In genomic region chr5:138825090-138825489, GRCm38 (mm10) we compare ENCODE assay signal across 45 mouse cellular contexts. TPM values are rescaled to one million over a fixed set of nuclear protein-coding genes. Genes with fewer than 3 reads are reported as not detected.
"Had no signal": no experiment of that assay in that cellular context is flagged by ENCODE, and none has a peak within 500 bp of the region (broad histone marks: within the 10 kb centered on the region; RNA-seq: fewer than 3 reads in every experiment).

No protein-coding gene starts in this region.

- H3K9me3 ChIP-seq: limb, embryonic 10.5 days; limb, embryonic 12.5 days; limb, embryonic 13.5 days; limb, embryonic 15.5 days; liver, embryonic 13.5 days; liver, embryonic 15.5 days; lung, embryonic 15.5 days; megakaryocyte, embryonic 14.5 days; midbrain, embryonic 10.5 days; midbrain, embryonic 12.5 days; midbrain, embryonic 13.5 days; midbrain, embryonic 15.5 days; neural tube, embryonic 12.5 days had no signal

- H3K4me3 ChIP-seq: left cerebral cortex, adult 2 months; limb, embryonic 10.5 days; limb, embryonic 12.5 days; limb, embryonic 13.5 days; limb, embryonic 15.5 days; liver, embryonic 13.5 days; liver, embryonic 15.5 days; lung, embryonic 15.5 days; megakaryocyte, embryonic 14.5 days; midbrain, embryonic 10.5 days; midbrain, embryonic 12.5 days; midbrain, embryonic 13.5 days; midbrain, embryonic 15.5 days; myocyte; neural tube, embryonic 12.5 days had no signal

- H3K27ac ChIP-seq: left cerebral cortex, adult 2 months; limb, embryonic 10.5 days; limb, embryonic 12.5 days; limb, embryonic 13.5 days; limb, embryonic 15.5 days; liver, embryonic 13.5 days; liver, embryonic 14.5 days; liver, embryonic 15.5 days; lung, embryonic 15.5 days; macrophage; midbrain, embryonic 10.5 days; midbrain, embryonic 12.5 days; midbrain, embryonic 13.5 days; midbrain, embryonic 15.5 days; neural tube, embryonic 12.5 days had no signal

- H3K9ac ChIP-seq: limb, embryonic 12.5 days; limb, embryonic 13.5 days; limb, embryonic 15.5 days; liver, embryonic 13.5 days; liver, embryonic 14.5 days; liver, embryonic 15.5 days; lung, embryonic 14.5 days; lung, embryonic 15.5 days; midbrain, embryonic 12.5 days; midbrain, embryonic 13.5 days; midbrain, embryonic 15.5 days; neural tube, embryonic 12.5 days had no signal

- H3K4me2 ChIP-seq: limb, embryonic 12.5 days; limb, embryonic 13.5 days; limb, embryonic 15.5 days; liver, embryonic 13.5 days; liver, embryonic 15.5 days; lung, embryonic 14.5 days; lung, embryonic 15.5 days; midbrain, embryonic 11.5 days; midbrain, embryonic 12.5 days; midbrain, embryonic 13.5 days; midbrain, embryonic 15.5 days; neural tube, embryonic 12.5 days had no signal

- H3K36me3 ChIP-seq: limb, embryonic 10.5 days; limb, embryonic 12.5 days; limb, embryonic 13.5 days; limb, embryonic 15.5 days; liver, embryonic 13.5 days; liver, embryonic 15.5 days; lung, embryonic 15.5 days; midbrain, embryonic 10.5 days; midbrain, embryonic 12.5 days; midbrain, embryonic 13.5 days; midbrain, embryonic 15.5 days; neural tube, embryonic 12.5 days had no signal

- DNase-seq: left cerebral cortex, postnatal 4 days; liver; liver, embryonic 13.5 days; lung, adult 18-20 months; lung, adult 2 months; lung, embryonic 14.5 days; lung, postnatal 10 days; lung, postnatal 14 days; lung, postnatal 36 days; lung, postnatal 4 days; midbrain, embryonic 14.5 days had no signal

- ATAC-seq: lung, postnatal 0 days; midbrain, embryonic 13.5 days; midbrain, embryonic 15.5 days; midbrain, embryonic 16.5 days had no signal

RNA-seq across cellular contexts. Expression of gene Gm5294, which starts 5.2 kb away (rescaled TPM):
- total RNA-seq: left cerebral cortex, adult 18-20 months; left cerebral cortex, adult 2 months; left cerebral cortex, adult 8-10 months; left cerebral cortex, postnatal 10 days; left cerebral cortex, postnatal 14 days; left cerebral cortex, postnatal 25 days; left cerebral cortex, postnatal 36 days; left cerebral cortex, postnatal 4 days; megakaryocyte progenitor cell, adult 5-6 weeks; megakaryocyte-erythroid progenitor cell, adult 5-6 weeks; midbrain, postnatal 0 days; monocyte, adult 5-6 weeks had no signal
- polyA plus RNA-seq: limb, embryonic 10.5 days; limb, embryonic 11.5 days; limb, embryonic 12.5 days; limb, embryonic 13.5 days; limb, embryonic 14.5 days; limb, embryonic 15.5 days; liver, embryonic 13.5 days; liver, embryonic 14.5 days; liver, embryonic 15.5 days; liver, embryonic 16.5 days; lung, adult 2 months; lung, embryonic 14.5 days; lung, embryonic 15.5 days; lung, embryonic 16.5 days; lung, postnatal 0 days; macrophage; midbrain, embryonic 10.5 days; midbrain, embryonic 11.5 days; midbrain, embryonic 12.5 days; midbrain, embryonic 13.5 days; midbrain, embryonic 14.5 days; midbrain, embryonic 15.5 days; midbrain, embryonic 16.5 days; myocyte; neural tube, embryonic 11.5 days; neural tube, embryonic 12.5 days had no signal
